Mouse (Mus musculus) testis, adult 2 months (tissue): ENCODE measurements around the gene Fam170b. TPM values are rescaled to one million over a fixed set of nuclear protein-coding genes. Genes with fewer than 3 reads are reported as not detected.

Source experiments
- H3K27ac ChIP-seq: fragments of 200-500 bp; 2 replicates; pipeline ENCODE4 v1.5.1; 2012; ENCODE audit warnings: low read depth, low read length; ENCODE audit not compliant: control insufficient read depth, insufficient read depth
- H3K27me3 ChIP-seq: fragments of 200-500 bp; 2 replicates; pipeline ENCODE4 v1.6.1; 2012; ENCODE audit warnings: mild to moderate bottlenecking, low read length, moderate library complexity; ENCODE audit not compliant: control insufficient read depth, insufficient read depth
- H3K36me3 ChIP-seq: fragments of 200-500 bp; 2 replicates; pipeline ENCODE4 v1.6.1; 2012; ENCODE audit warnings: mild to moderate bottlenecking, low read length; ENCODE audit not compliant: control insufficient read depth, insufficient read depth
- H3K4me1 ChIP-seq: fragments of 200-500 bp; 2 replicates; pipeline ENCODE4 v1.6.1; 2012; ENCODE audit warnings: low read length; ENCODE audit not compliant: control insufficient read depth, insufficient read depth
- H3K4me3 ChIP-seq: fragments of 200-500 bp; 2 replicates; pipeline ENCODE4 v1.5.1; 2012; ENCODE audit warnings: low read depth, mild to moderate bottlenecking, low read length, moderate library complexity, mixed read lengths; ENCODE audit not compliant: control insufficient read depth
- CTCF ChIP-seq: fragments of 200-500 bp; IDR thresholded peaks from 2 replicates; pipeline ENCODE4 v1.5.1; 2012; ENCODE audit warnings: low read depth, mild to moderate bottlenecking, inconsistent platforms, low read length, moderate library complexity; ENCODE audit not compliant: control insufficient read depth, insufficient read depth, insufficient replicate concordance
- POLR2A ChIP-seq: fragments of 200-500 bp; IDR thresholded peaks from 2 replicates; pipeline ENCODE4 v1.6.1; 2012; ENCODE audit warnings: low read depth, mild to moderate bottlenecking, inconsistent platforms, low read length, moderate library complexity; ENCODE audit not compliant: control insufficient read depth
- polyA plus RNA-seq: library from polyadenylated mRNA; depleted of rRNA; stranded (reverse); fragments of >200 nt; gene quantifications from 2 replicates; pipeline ENCODE4 v1.2.3, GENCODE M21; 2012

Fam170b gene
- polyA plus RNA-seq, 1 experiment: 211 TPM

GRCm38 (mm10) chr14:32856681-32857328, 23.0 kb downstream of the Fam170b start, which contains the start of gene Vstm4:
Gene Vstm4 (plus strand): TSS chr14:32856756.
- H3K4me3 ChIP-seq: peak within 1 kb of the TSS; percentile 74
- TF ChIP-seq CTCF: no peak
- no peak for TF ChIP-seq POLR2A
- H3K27ac ChIP-seq: peak within 1 kb of the TSS; percentile 51
- no peaks in the 10 kb centered on the region; the same call in 1 of the 2 replicates for H3K27me3 ChIP-seq
- peaks cover 23% of the 10 kb centered on the region for H3K4me1 ChIP-seq
- no peaks in the 10 kb centered on the region for H3K36me3 ChIP-seq

- H3K27me3 ChIP-seq: no peaks in the 10 kb centered on the region; the same call in 1 of the 2 replicates
- no peak for TF ChIP-seq POLR2A
- TF ChIP-seq CTCF: no peak
- peaks cover 23% of the 10 kb centered on the region for H3K4me1 ChIP-seq
- H3K36me3 ChIP-seq: no peaks in the 10 kb centered on the region
- no peak overlapping the region for H3K27ac ChIP-seq
- H3K4me3 ChIP-seq: no peak overlapping the region
Observed at GRCm38 (mm10) chr14:32858361-32858760, 24.6 kb downstream of the Fam170b start.

- H3K27me3 ChIP-seq: no peaks in the 10 kb centered on the region; the same call in 1 of the 2 replicates
- no peaks in the 10 kb centered on the region for H3K36me3 ChIP-seq
- no peak overlapping the region for H3K27ac ChIP-seq
- H3K4me1 ChIP-seq: peaks cover 23% of the 10 kb centered on the region
- H3K4me3 ChIP-seq: no peak overlapping the region
- TF ChIP-seq CTCF (no peak), POLR2A (no peak)
Observed at GRCm38 (mm10) chr14:32858941-32859510, 25.3 kb downstream of the Fam170b start.

GRCm38 (mm10) chr14:32859831-32860569, 26.2 kb downstream of the Fam170b start:
- peak overlapping the region; percentile 49 for H3K27ac ChIP-seq
- no peaks in the 10 kb centered on the region; the same call in 1 of the 2 replicates for H3K27me3 ChIP-seq
- peaks cover 23% of the 10 kb centered on the region for H3K4me1 ChIP-seq
- H3K4me3 ChIP-seq: no peak overlapping the region
- no peaks in the 10 kb centered on the region for H3K36me3 ChIP-seq
- TF ChIP-seq CTCF (no peak), POLR2A (no peak; the same call in 1 of the 2 replicates)

- H3K27me3 ChIP-seq: no peaks in the 10 kb centered on the region; the same call in 1 of the 2 replicates
- H3K4me3 ChIP-seq: no peak overlapping the region
- H3K4me1 ChIP-seq: peaks cover 22% of the 10 kb centered on the region
- no peaks in the 10 kb centered on the region for H3K36me3 ChIP-seq
- no peak overlapping the region for H3K27ac ChIP-seq
- no peak for TF ChIP-seq POLR2A
- TF ChIP-seq CTCF: no peak
Observed at GRCm38 (mm10) chr14:32861149-32861581, 27.4 kb downstream of the Fam170b start.

GRCm38 (mm10) chr14:32861656-32862055, 27.9 kb downstream of the Fam170b start:
- no peak overlapping the region for H3K4me3 ChIP-seq
- H3K36me3 ChIP-seq: no peaks in the 10 kb centered on the region
- peaks cover 17% of the 10 kb centered on the region for H3K4me1 ChIP-seq
- TF ChIP-seq CTCF (no peak), POLR2A (no peak)
- no peak overlapping the region for H3K27ac ChIP-seq
- no peaks in the 10 kb centered on the region; the same call in 1 of the 2 replicates for H3K27me3 ChIP-seq

- no peak overlapping the region for H3K27ac ChIP-seq
- H3K36me3 ChIP-seq: no peaks in the 10 kb centered on the region
- TF ChIP-seq POLR2A: no peak
- no peak for TF ChIP-seq CTCF
- H3K4me1 ChIP-seq: peaks cover 7% of the 10 kb centered on the region; the same call in 1 of the 2 replicates
- H3K27me3 ChIP-seq: no peaks in the 10 kb centered on the region
- H3K4me3 ChIP-seq: no peak overlapping the region
Observed at GRCm38 (mm10) chr14:32865331-32865730, 31.6 kb downstream of the Fam170b start.
